Mouse (Mus musculus) kidney, postnatal 0 days (tissue): Measurements from ENCODE around the gene Rad23a. TPM values are rescaled to one million over a fixed set of nuclear protein-coding genes. Genes with fewer than 3 reads are reported as not detected.
A peak's percentile ranks its signal among the peaks of the same experiment; 100 is the strongest.

Experiments used
- ATAC-seq: fragments of 200-750 bp; cut with Nextera tagmentation; replicated peaks from 2 replicates; pipeline ENCODE4 v1.8.0; 2017; ENCODE audit warnings: low read depth, moderate number of reproducible peaks, moderate TSS enrichment, moderate library complexity; ENCODE audit not compliant: low FRiP score
- DNase-seq: peaks from one replicate; pipeline ENCODE4 v3.0.0-alpha.2; 2016; ENCODE audit warnings: low spot score
- H3K27ac ChIP-seq: fragments of 300-500 bp; sonication (generic); 2 replicates; pipeline ENCODE4 v1.5.1; 2014; ENCODE audit warnings: mild to moderate bottlenecking
- H3K27me3 ChIP-seq: fragments of 300-500 bp; sonication (generic); 2 replicates; pipeline ENCODE4 v1.6.1; 2014; ENCODE audit warnings: low read length, mixed read lengths; ENCODE audit not compliant: insufficient read depth
- H3K36me3 ChIP-seq: fragments of 300-500 bp; sonication (generic); 2 replicates; pipeline ENCODE4 v1.6.1; 2014; ENCODE audit warnings: low read length, mixed read lengths; ENCODE audit not compliant: insufficient read depth
- H3K4me1 ChIP-seq: fragments of 300-500 bp; sonication (generic); replicated peaks from 2 replicates; pipeline ENCODE4 v1.6.1; 2014; ENCODE audit warnings: antibody characterized with exemption, low read length, mixed read lengths; ENCODE audit not compliant: insufficient read depth
- H3K4me2 ChIP-seq: fragments of 300-500 bp; sonication (generic); 2 replicates; pipeline ENCODE4 v1.6.1; 2014; ENCODE audit warnings: mild to moderate bottlenecking, low read length, moderate library complexity, mixed read lengths
- H3K4me3 ChIP-seq: fragments of 300-500 bp; sonication (generic); replicated peaks from 2 replicates; pipeline ENCODE4 v1.5.1; 2014; ENCODE audit warnings: low read depth, low read length
- H3K9ac ChIP-seq: fragments of 300-500 bp; sonication (generic); 2 replicates; pipeline ENCODE4 v1.6.1; 2014; ENCODE audit warnings: low read depth, low read length
- H3K9me3 ChIP-seq: fragments of 300-500 bp; sonication (generic); replicated peaks from 2 replicates; pipeline ENCODE4 v1.6.1; 2016; ENCODE audit warnings: low read length, inconsistent platforms, mixed read lengths
- CTCF ChIP-seq: IDR thresholded peaks from 2 replicates; pipeline ENCODE4 v1.5.1; 2016; ENCODE audit warnings: antibody characterized with exemption, low read depth, mild to moderate bottlenecking, moderate library complexity
- WGBS: fragments of 180-500 bp; shearing (Covaris S2); extraction: QIAGEN DNeasy Blood & Tissue Kit; methylation state at CpG from one replicate; pipeline ENCODE4 v1.1.7; 2014; 5-methylcytosine and 5-hydroxymethylcytosine counted together
- polyA plus RNA-seq: library from polyadenylated mRNA; unstranded; fragments of >200 nt; fragmentation: Nextera tagmentation; extraction: Ambion mirVana; gene quantifications from 2 replicates; pipeline ENCODE4 v1.2.1, GENCODE M21; 2015

Rad23a gene
- polyA plus RNA-seq, 1 experiment from 2014 or later = 98.9 TPM

DNA sequence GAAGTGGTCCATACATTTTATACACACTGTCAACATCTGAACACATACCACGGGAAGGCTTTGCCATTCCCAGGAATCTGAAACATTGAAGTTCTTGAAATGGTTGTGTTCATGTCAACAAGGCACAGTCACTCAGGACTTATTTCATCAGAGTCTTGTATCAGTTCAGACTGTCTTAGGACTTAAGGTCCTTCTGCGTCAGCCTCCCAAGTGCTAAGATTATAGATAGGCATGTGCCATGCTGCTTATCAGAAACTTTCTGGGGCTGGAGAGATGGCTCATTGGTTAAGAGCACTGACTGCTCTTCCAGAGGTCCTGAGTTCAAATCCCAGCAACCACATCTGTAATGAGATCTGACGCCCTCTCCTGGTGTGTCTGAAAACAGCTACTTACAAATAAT lies 33.9 kb upstream of the Rad23a start:
- no peak overlapping the region for H3K27ac ChIP-seq
- H3K36me3 ChIP-seq = 0 out of 2 replicates have a peak, but pooled peaks cover 4% of the 10 kb centered on the region
- DNase-seq = no peak
- no peaks in the 10 kb centered on the region for H3K27me3 ChIP-seq
- 89% methylated on average over 3 of the region's 3 CpGs for WGBS
- TF ChIP-seq CTCF = no peak
- no peak overlapping the region for H3K4me2 ChIP-seq
- no peak for ATAC-seq
- H3K4me3 ChIP-seq = no peak overlapping the region
- H3K9ac ChIP-seq = no peak overlapping the region
- H3K9me3 ChIP-seq = no peaks in the 10 kb centered on the region
- peaks cover 9% of the 10 kb centered on the region for H3K4me1 ChIP-seq

- DNase-seq (no peak), ATAC-seq (no peak)
- Histone ChIP-seq H3K36me3 (peaks cover 17% of the 10 kb centered on the region), H3K27ac (no peak overlapping the region), H3K9ac (no peak overlapping the region), H3K4me1 (peaks cover 9% of the 10 kb centered on the region), H3K4me2 (peak overlapping the region; percentile 94), H3K27me3 (no peaks in the 10 kb centered on the region), H3K9me3 (no peaks in the 10 kb centered on the region), H3K4me3 (peak overlapping the region; percentile 51; the same call in 1 of the 2 replicates)
- no peak for TF ChIP-seq CTCF
- 73% methylated on average over 4 of the region's 4 CpGs for WGBS
These were observed 32.6 kb upstream of the Rad23a start for GRCm38 (mm10) chr8:84873016-84873415.

DNA sequence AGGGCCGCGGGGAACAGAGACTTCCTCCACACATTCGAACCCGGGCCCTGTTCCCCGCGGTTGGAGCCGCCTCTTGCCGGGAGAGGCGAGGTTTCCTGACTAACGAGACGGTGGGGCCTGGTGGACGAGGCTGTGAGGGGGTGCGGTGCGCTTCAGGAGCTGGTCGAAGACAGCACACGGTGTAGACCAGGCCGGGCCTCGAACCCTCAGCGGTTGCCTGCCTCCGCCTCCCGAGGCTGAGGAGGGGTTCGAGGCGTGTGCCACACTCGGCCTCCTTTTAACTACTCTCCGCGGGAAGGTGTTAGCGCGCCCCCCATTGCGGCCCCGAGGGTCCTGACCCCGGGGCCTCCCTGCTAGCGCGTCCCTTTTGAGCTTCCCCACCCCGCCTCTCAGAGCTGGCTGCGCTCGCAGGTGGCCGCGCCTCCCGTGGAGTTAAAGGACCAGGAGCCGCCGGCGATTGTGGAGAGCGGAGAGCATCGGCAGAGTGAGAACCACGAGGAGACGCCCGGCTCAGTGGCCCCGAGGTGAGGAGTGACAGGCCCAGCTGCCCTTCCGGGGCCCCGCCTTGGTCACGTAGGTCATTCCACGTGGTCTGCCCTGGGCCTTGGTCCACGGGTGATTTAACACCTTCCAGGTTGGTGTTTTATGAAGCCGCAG lies 32.0 kb upstream of the Rad23a start:
- peak; percentile 29 for DNase-seq
- Histone ChIP-seq H3K27ac (no peak overlapping the region), H3K4me1 (peaks cover 9% of the 10 kb centered on the region), H3K4me3 (peak overlapping the region; percentile 51), H3K9ac (peak overlapping the region; percentile 59), H3K4me2 (peak overlapping the region; percentile 94), H3K27me3 (no peaks in the 10 kb centered on the region), H3K36me3 (peaks cover 23% of the 10 kb centered on the region), H3K9me3 (no peaks in the 10 kb centered on the region)
- TF ChIP-seq CTCF = no peak
- ATAC-seq = peak; percentile 62
- WGBS = 2% methylated on average over 54 of the region's 54 CpGs

- peaks cover 29% of the 10 kb centered on the region for H3K36me3 ChIP-seq
- peak; percentile 69 for TF ChIP-seq CTCF
- H3K4me3 ChIP-seq = peak within 1 kb of the TSS; percentile 51
- ATAC-seq (peak; percentile 84), DNase-seq (peak; percentile 80)
- no peaks in the 10 kb centered on the region for H3K27me3 ChIP-seq
- H3K27ac ChIP-seq = peak within 1 kb of the TSS; percentile 8; the same call in 1 of the 2 replicates
- H3K4me2 ChIP-seq = peak within 1 kb of the TSS; percentile 94
- 11% methylated on average over 46 of the region's 46 CpGs for WGBS
- peak within 1 kb of the TSS; percentile 59 for H3K9ac ChIP-seq
- peaks cover 9% of the 10 kb centered on the region for H3K4me1 ChIP-seq
- H3K9me3 ChIP-seq = no peaks in the 10 kb centered on the region
These were observed 31.2 kb upstream of the Rad23a start, which contains the start of gene Syce2 for GRCm38 (mm10) chr8:84871376-84872308. Gene Syce2, plus strand, starts transcription at chr8:84872111.

GRCm38 (mm10) chr8:84856864-84857441 lies 16.5 kb upstream of the Rad23a start, which contains the start of gene Farsa:
Gene Farsa, plus strand, starts transcription at chr8:84856989.
- 0 out of 2 replicates have a peak, but pooled peaks cover 6% of the 10 kb centered on the region for H3K4me1 ChIP-seq
- peak within 1 kb of the TSS; percentile 84 for H3K4me3 ChIP-seq
- TF ChIP-seq CTCF = no peak
- H3K27me3 ChIP-seq = no peaks in the 10 kb centered on the region
- H3K4me2 ChIP-seq = peak within 1 kb of the TSS; percentile 84
- H3K9ac ChIP-seq = peak within 1 kb of the TSS; percentile 91
- H3K27ac ChIP-seq = peak within 1 kb of the TSS; percentile 82
- peak; percentile 94 for DNase-seq
- H3K9me3 ChIP-seq = no peaks in the 10 kb centered on the region
- peak; percentile 89 for ATAC-seq
- 0 out of 2 replicates have a peak, but pooled peaks cover 12% of the 10 kb centered on the region for H3K36me3 ChIP-seq
- under 1% methylated on average over 39 of the region's 39 CpGs for WGBS

DNA sequence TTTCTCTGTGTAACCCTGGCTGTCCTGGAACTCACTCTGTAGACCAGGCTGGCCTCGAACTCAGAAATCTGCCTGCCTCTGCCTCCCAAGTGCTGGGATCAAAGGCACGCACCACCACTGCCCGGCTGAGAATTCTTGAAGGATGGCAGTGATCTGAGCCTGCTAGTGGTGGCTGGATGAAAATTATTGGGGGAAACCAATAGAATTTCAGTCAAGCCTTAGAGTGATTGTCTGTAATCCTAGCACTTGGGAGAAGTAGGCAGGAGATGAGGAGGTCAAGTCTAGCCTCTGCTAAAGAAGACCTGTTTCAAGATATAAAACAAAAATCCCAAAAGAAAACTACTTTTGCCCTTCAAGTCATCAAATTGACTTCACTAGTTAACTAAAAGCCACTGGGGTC lies 16.0 kb upstream of the Rad23a start:
- no peak for TF ChIP-seq CTCF
- 0 out of 2 replicates have a peak, but pooled peaks cover 6% of the 10 kb centered on the region for H3K4me1 ChIP-seq
- no peak overlapping the region for H3K9ac ChIP-seq
- H3K27me3 ChIP-seq = no peaks in the 10 kb centered on the region
- H3K4me2 ChIP-seq = no peak overlapping the region
- H3K36me3 ChIP-seq = 0 out of 2 replicates have a peak, but pooled peaks cover 7% of the 10 kb centered on the region
- 89% methylated on average over 3 of the region's 3 CpGs for whole genome bisulfite sequencing
- DNase-seq = no peak
- ATAC-seq = peak; percentile 10; the same call in 1 of the 2 replicates
- no peaks in the 10 kb centered on the region for H3K9me3 ChIP-seq
- H3K4me3 ChIP-seq = no peak overlapping the region
- no peak overlapping the region for H3K27ac ChIP-seq
